Comparison of ENCODE assay signal across 10 mouse cellular contexts in genomic region chr7:18828592-18828991, GRCm38 (mm10). TPM values are rescaled to one million over a fixed set of nuclear protein-coding genes. Genes with fewer than 3 reads are reported as not detected.
DNase-seq lines count a peak whose midpoint lies in the region; ATAC-seq and TF ChIP-seq lines count a peak whose summit lies in the region.
"Had no signal": no experiment of that assay in that cellular context is flagged by ENCODE, and none has a peak within 500 bp of the region (broad histone marks: within the 10 kb centered on the region; RNA-seq: fewer than 3 reads in every experiment).

No protein-coding gene starts in this region.

- no peaks in the 10 kb centered on the region; the same call in 1 of the 2 replicates for H3K4me1 ChIP-seq in cerebellum, adult 2 months (ENCODE audit: control insufficient read depth, insufficient read depth, low read length)
- H3K4me1 ChIP-seq in kidney, embryonic 14.5 days (ENCODE audit: control insufficient read depth, insufficient read depth, low read length) = no peaks in the 10 kb centered on the region
- H3K4me1 ChIP-seq in forebrain, embryonic 16.5 days (replicated peaks; ENCODE audit: control insufficient read depth, insufficient read depth, low read length) = no peaks in the 10 kb centered on the region

- no peak overlapping the region for H3K4me2 ChIP-seq in kidney, embryonic 14.5 days (replicated peaks; ENCODE audit: low read depth, low read length)
- H3K4me2 ChIP-seq in forebrain, embryonic 16.5 days (ENCODE audit: low read length) = no peak overlapping the region

- H3K9ac ChIP-seq in kidney, embryonic 14.5 days (ENCODE audit: low read depth, low read length) = no peak overlapping the region
- H3K9ac ChIP-seq in forebrain, embryonic 16.5 days (replicated peaks; ENCODE audit: low read depth, low read length) = no peak overlapping the region

- no peak overlapping the region for H3K4me3 ChIP-seq in cerebellum, adult 2 months (replicated peaks; ENCODE audit: insufficient read depth, low read depth, low read length)
- H3K4me3 ChIP-seq in kidney, embryonic 14.5 days (ENCODE audit: low read length) = no peak overlapping the region
- H3K4me3 ChIP-seq in forebrain, embryonic 16.5 days (replicated peaks; ENCODE audit: low read length) = no peak overlapping the region

- no peaks in the 10 kb centered on the region for H3K36me3 ChIP-seq in kidney, embryonic 14.5 days (ENCODE audit: control insufficient read depth, insufficient read depth, low read length)
- no peaks in the 10 kb centered on the region for H3K36me3 ChIP-seq in forebrain, embryonic 16.5 days (ENCODE audit: control insufficient read depth, insufficient read depth)

- no peak for TF ChIP-seq POLR2A in cerebellum, adult 2 months (IDR thresholded peaks at IDR 0.05; ENCODE audit: borderline replicate concordance, insufficient read depth, low read length)

- no peak overlapping the region for H3K27ac ChIP-seq in cerebellum, adult 2 months (ENCODE audit: insufficient read depth, low read length)
- H3K27ac ChIP-seq in kidney, embryonic 14.5 days (ENCODE audit: low read depth, low read length) = no peak overlapping the region
- H3K27ac ChIP-seq in forebrain, embryonic 16.5 days (ENCODE audit: low read length) = no peak overlapping the region

- H3K27me3 ChIP-seq in cerebellum, adult 2 months (ENCODE audit: control insufficient read depth, insufficient read depth, low read length) = no peaks in the 10 kb centered on the region
- no peaks in the 10 kb centered on the region for H3K27me3 ChIP-seq in kidney, embryonic 14.5 days (ENCODE audit: control insufficient read depth, insufficient read depth, low read length)
- no peaks in the 10 kb centered on the region for H3K27me3 ChIP-seq in forebrain, embryonic 16.5 days (replicated peaks; ENCODE audit: control insufficient read depth, insufficient read depth, low read length)

- ATAC-seq in kidney, embryonic 14.5 days (ENCODE audit: low FRiP score, low TSS enrichment) = no peak
- no peak for ATAC-seq in forebrain, embryonic 16.5 days

- H3K9me3 ChIP-seq in kidney, embryonic 14.5 days (ENCODE audit: control insufficient read depth, low read length) = no peaks in the 10 kb centered on the region; the same call in 1 of the 2 replicates
- no peaks in the 10 kb centered on the region for H3K9me3 ChIP-seq in forebrain, embryonic 16.5 days (ENCODE audit: control insufficient read depth, low read length)

- TF ChIP-seq CTCF in cerebellum, adult 2 months (IDR thresholded peaks at IDR 0.05; ENCODE audit: borderline replicate concordance, insufficient read depth, low read depth, low read length) = peak; percentile 25; the same call in 1 of the 2 replicates

- no peak for DNase-seq in cerebellum, adult 2 months
- DNase-seq in cerebellum, adult 11-12 months = no peak
- peak; percentile 31 for DNase-seq in kidney, postnatal 10 days
- peak; percentile 27 for DNase-seq in A20 (ENCODE audit: low read depth, low spot score)
- peak; percentile 60 for DNase-seq in embryo, embryonic 11 days
- DNase-seq in layer of hippocampus, postnatal 25 days (ENCODE audit: extremely low spot score in 1 of 2, low spot score in 1 of 2) = no peak

- WGBS in cerebellum, adult 2 months = 58% methylated on average over 9 of the region's 9 CpGs
- 73% methylated on average over 9 of the region's 9 CpGs for WGBS in kidney, embryonic 14.5 days
- WGBS in forebrain, embryonic 16.5 days = 60% methylated on average over 9 of the region's 9 CpGs

RNA-seq across cellular contexts. Expression of gene Psg17, which starts 7.2 kb away (rescaled TPM):
- polyA plus RNA-seq in cerebellum, adult 2 months (2012; rRNA removed) = 0.15 TPM in 1 of 2 replicates, not detected in the other
- polyA plus RNA-seq in kidney, embryonic 14.5 days (2014; fragmentation: Nextera tagmentation; extraction: Ambion mirVana) = not detected in 2 replicates
- not detected in 2 replicates for polyA plus RNA-seq in forebrain, embryonic 16.5 days (2015; fragmentation: Nextera tagmentation; extraction: Ambion mirVana)
- not detected for total RNA-seq in layer of hippocampus, postnatal 25 days (2021)
- total RNA-seq: gastrocnemius, adult 8-10 months; layer of hippocampus, adult 18-20 months had no signal

RNA-seq across cellular contexts. Expression of gene Mill2, which starts 11.2 kb away (rescaled TPM):
- polyA plus RNA-seq in cerebellum, adult 2 months (2012; rRNA removed) = 2.0 and 2.1 TPM in 2 replicates
- 0.64 and 0.79 TPM in 2 replicates for polyA plus RNA-seq in kidney, embryonic 14.5 days (2014; fragmentation: Nextera tagmentation; extraction: Ambion mirVana)
- 0.30 and 0.46 TPM in 2 replicates for polyA plus RNA-seq in forebrain, embryonic 16.5 days (2015; fragmentation: Nextera tagmentation; extraction: Ambion mirVana)
- 1 to 10 TPM; 1.9 to 2.2 TPM for total RNA-seq in layer of hippocampus, postnatal 25 days (2021)

RNA-seq across cellular contexts. Expression of gene Psg19, which starts 30.3 kb away (rescaled TPM):
- 0.08 TPM in 1 of 2 replicates, not detected in the other for polyA plus RNA-seq in cerebellum, adult 2 months (2012; rRNA removed)
- not detected in 2 replicates for polyA plus RNA-seq in kidney, embryonic 14.5 days (2014; fragmentation: Nextera tagmentation; extraction: Ambion mirVana)
- not detected in 2 replicates for polyA plus RNA-seq in forebrain, embryonic 16.5 days (2015; fragmentation: Nextera tagmentation; extraction: Ambion mirVana)
- total RNA-seq in layer of hippocampus, postnatal 25 days (2021) = not detected
- total RNA-seq: gastrocnemius, adult 8-10 months; layer of hippocampus, adult 18-20 months had no signal

RNA-seq across cellular contexts. Expression of gene Pglyrp1, which starts 42.5 kb away (rescaled TPM):
- polyA plus RNA-seq in cerebellum, adult 2 months (2012; rRNA removed) = 17.3 TPM in 2 replicates
- polyA plus RNA-seq in kidney, embryonic 14.5 days (2014; fragmentation: Nextera tagmentation; extraction: Ambion mirVana) = 0.77 and 1.1 TPM in 2 replicates
- polyA plus RNA-seq in forebrain, embryonic 16.5 days (2015; fragmentation: Nextera tagmentation; extraction: Ambion mirVana) = 26.3 and 26.7 TPM in 2 replicates
- total RNA-seq in layer of hippocampus, postnatal 25 days (2021) = 10 to 100 TPM in 1 of 2 experiments, 1 to 10 TPM in 1; 8.6 to 17.9 TPM

Comparison
In these comparisons a context has a peak if more than half of its experiments do, and no peak if none do; other contexts are left out.
1. DNase-seq: peak in kidney, postnatal 10 days (single experiment), A20 (single experiment) and embryo, embryonic 11 days (single experiment); none in cerebellum, adult 2 months (0 of 2), cerebellum, adult 11-12 months (single experiment) and layer of hippocampus, postnatal 25 days (0 of 2).